Mouse (Mus musculus) embryonic fibroblast, embryonic 13.5 days (primary cell): ENCODE data around the gene Areg.

Experiments
- CTCF ChIP-seq: IDR thresholded peaks from 2 replicates; pipeline ENCODE4 v1.5.1; 2011; ENCODE audit warnings: mild to moderate bottlenecking, control low read depth, low read length, moderate library complexity, borderline replicate concordance; ENCODE audit not compliant: insufficient read depth
- POLR2A ChIP-seq: IDR thresholded peaks from 2 replicates; pipeline ENCODE4 v1.6.1; 2011; ENCODE audit warnings: low read depth, mild to moderate bottlenecking, control low read depth, low read length, moderate library complexity

- TF ChIP-seq CTCF (no peak), POLR2A (no peak)
Observed at GRCm38 (mm10) chr5:91140896-91141448, 1.6 kb downstream of the Areg start.
